ENCODE assay signal across 15 mouse cellular contexts in genomic region chr17:3345276-3345885, GRCm38 (mm10). TPM values are rescaled to one million over a fixed set of nuclear protein-coding genes. Genes with fewer than 3 reads are reported as not detected.
A peak's percentile ranks its signal among the peaks of the same experiment; 100 is the strongest.
DNase-seq lines count a peak whose midpoint lies in the region; ATAC-seq and TF ChIP-seq lines count a peak whose summit lies in the region.
"Had no signal": no experiment of that assay in that cellular context is flagged by ENCODE, and none has a peak within 500 bp of the region (broad histone marks: within the 10 kb centered on the region; RNA-seq: fewer than 3 reads in every experiment).

No protein-coding gene starts in this region.

- 53% methylated on average over 12 of the region's 12 CpGs for WGBS in forebrain, embryonic 15.5 days
- 74% methylated on average over 12 of the region's 12 CpGs for WGBS in forebrain, embryonic 10.5 days
- 67% methylated on average over 12 of the region's 12 CpGs for WGBS in neural tube, embryonic 13.5 days
- 55% methylated on average over 12 of the region's 12 CpGs for WGBS in hindbrain, postnatal 0 days

- ATAC-seq in forebrain, embryonic 15.5 days (replicated peaks), result no peak
- no peak; the same call in 1 of the 2 replicates for ATAC-seq in neural tube, embryonic 13.5 days (ENCODE audit: low read depth)
- peak; percentile 38; the same call in 1 of the 2 replicates for ATAC-seq in hindbrain, postnatal 0 days
- ATAC-seq: activated CD4-positive, CD25-positive, alpha-beta regulatory T cell, adult 4 months; lung, postnatal 0 days had no signal

- H3K4me2 ChIP-seq in forebrain, embryonic 15.5 days (replicated peaks), result peak overlapping the region; percentile 20; the same call in 1 of the 2 replicates
- no peak overlapping the region for H3K4me2 ChIP-seq in neural tube, embryonic 13.5 days
- H3K4me2 ChIP-seq in hindbrain, postnatal 0 days (ENCODE audit: low read depth, low read length), result no peak overlapping the region

- peak overlapping the region; percentile 74 for H3K27ac ChIP-seq in forebrain, embryonic 15.5 days (replicated peaks)
- H3K27ac ChIP-seq in forebrain, embryonic 10.5 days, result no peak overlapping the region
- H3K27ac ChIP-seq in neural tube, embryonic 13.5 days (replicated peaks), result peak overlapping the region; percentile 38
- H3K27ac ChIP-seq in hindbrain, postnatal 0 days, result peak overlapping the region; percentile 56; the same call in 1 of the 2 replicates
- H3K27ac ChIP-seq: kidney, postnatal 0 days; liver, embryonic 14.5 days had no signal

- H3K9me3 ChIP-seq in forebrain, embryonic 15.5 days, result no peaks in the 10 kb centered on the region
- H3K9me3 ChIP-seq in forebrain, embryonic 10.5 days, result no peaks in the 10 kb centered on the region
- H3K9me3 ChIP-seq in neural tube, embryonic 13.5 days, result no peaks in the 10 kb centered on the region
- H3K9me3 ChIP-seq in hindbrain, postnatal 0 days (ENCODE audit: low read length), result no peaks in the 10 kb centered on the region

- H3K4me3 ChIP-seq in forebrain, embryonic 15.5 days, result no peak overlapping the region
- no peak overlapping the region for H3K4me3 ChIP-seq in forebrain, embryonic 10.5 days
- no peak overlapping the region for H3K4me3 ChIP-seq in neural tube, embryonic 13.5 days
- H3K4me3 ChIP-seq in hindbrain, postnatal 0 days (ENCODE audit: low read length), result no peak overlapping the region
- H3K4me3 ChIP-seq: myocyte had no signal

- peak overlapping the region; percentile 30; the same call in 1 of the 2 replicates for H3K9ac ChIP-seq in forebrain, embryonic 15.5 days (replicated peaks)
- H3K9ac ChIP-seq in neural tube, embryonic 13.5 days, result no peak overlapping the region
- peak overlapping the region; percentile 37; the same call in 1 of the 2 replicates for H3K9ac ChIP-seq in hindbrain, postnatal 0 days (replicated peaks; ENCODE audit: low read length)
- H3K9ac ChIP-seq: liver, embryonic 14.5 days had no signal

- DNase-seq in forebrain, embryonic 10.5 days (ENCODE audit: extremely low spot score, low spot score), result no peak
- no peak for DNase-seq in neural tube, embryonic 10.5 days (ENCODE audit: extremely low spot score, low spot score)
- DNase-seq in hindbrain, postnatal 0 days (ENCODE audit: low spot score), result no peak
- no peak for DNase-seq in adrenal gland, postnatal 4 days (ENCODE audit: low spot score in 2 of 2)
- DNase-seq in yolk sac, embryonic 10.5 days (ENCODE audit: low spot score), result no peak
- no peak for DNase-seq in liver
- DNase-seq: cerebellum, postnatal 36 days; thymus, postnatal 36 days had no signal

- H3K4me1 ChIP-seq in forebrain, embryonic 15.5 days, result peaks cover 51% of the 10 kb centered on the region
- H3K4me1 ChIP-seq in forebrain, embryonic 10.5 days, result peaks cover 15% of the 10 kb centered on the region
- peaks cover 13% of the 10 kb centered on the region for H3K4me1 ChIP-seq in neural tube, embryonic 13.5 days (replicated peaks)
- H3K4me1 ChIP-seq in hindbrain, postnatal 0 days (ENCODE audit: insufficient read depth, low read length), result peaks cover 10% of the 10 kb centered on the region; the same call in 1 of the 2 replicates

- no peaks in the 10 kb centered on the region for H3K36me3 ChIP-seq in forebrain, embryonic 15.5 days
- no peaks in the 10 kb centered on the region for H3K36me3 ChIP-seq in forebrain, embryonic 10.5 days (replicated peaks)
- no peaks in the 10 kb centered on the region for H3K36me3 ChIP-seq in neural tube, embryonic 13.5 days
- no peaks in the 10 kb centered on the region for H3K36me3 ChIP-seq in hindbrain, postnatal 0 days (ENCODE audit: insufficient read depth, low read length)

- H3K27me3 ChIP-seq in forebrain, embryonic 15.5 days, result no peaks in the 10 kb centered on the region
- no peaks in the 10 kb centered on the region for H3K27me3 ChIP-seq in forebrain, embryonic 10.5 days (ENCODE audit: poor library complexity, severe bottlenecking)
- no peaks in the 10 kb centered on the region for H3K27me3 ChIP-seq in neural tube, embryonic 13.5 days
- H3K27me3 ChIP-seq in hindbrain, postnatal 0 days (ENCODE audit: insufficient read depth, low read length), result no peaks in the 10 kb centered on the region

- no peak for TF ChIP-seq CTCF in hindbrain, postnatal 0 days (IDR thresholded peaks at IDR 0.05; ENCODE audit: low read depth)

RNA-seq across cellular contexts. Expression of gene Tiam2, which starts 19.0 kb away (rescaled TPM):
- polyA plus RNA-seq in forebrain, embryonic 15.5 days (2015; fragmentation: Nextera tagmentation; extraction: Ambion mirVana), result 119 and 122 TPM in 2 replicates
- polyA plus RNA-seq in forebrain, embryonic 10.5 days (2016; fragmentation: Nextera tagmentation; extraction: Ambion mirVana), result 4.4 and 5.3 TPM in 2 replicates
- 7.9 and 9.2 TPM in 2 replicates for polyA plus RNA-seq in neural tube, embryonic 13.5 days (2015; fragmentation: Nextera tagmentation; extraction: Ambion mirVana)
- total RNA-seq in hindbrain, postnatal 0 days (2014; rRNA removed), result 8.8 and 9.3 TPM in 2 replicates
- 2.8 and 3.1 TPM in 2 replicates for polyA plus RNA-seq in hindbrain, postnatal 0 days (2015; fragmentation: Nextera tagmentation; extraction: Ambion mirVana)
- 10 to 100 TPM; 19.6 to 20.8 TPM for total RNA-seq in adrenal gland, postnatal 4 days (2021)

Comparison
In these comparisons a context has a peak if more than half of its experiments do, and no peak if none do; other contexts are left out.
1. RNA of gene Tiam2, which starts 19.0 kb away (polyA plus RNA-seq): 119 to 122 TPM in forebrain, embryonic 15.5 days; 7.9 to 9.2 TPM in neural tube, embryonic 13.5 days, 4.4 to 5.3 TPM in forebrain, embryonic 10.5 days and 2.8 to 3.1 TPM in hindbrain, postnatal 0 days; every median in the first group is over 10 times any median in the second.